Mouse (Mus musculus) forebrain, postnatal 0 days (tissue): ENCODE results near the gene Yipf4. TPM values are rescaled to one million over a fixed set of nuclear protein-coding genes. Genes with fewer than 3 reads are reported as not detected.

Source experiments
- ATAC-seq: fragments of 200-750 bp; cut with Nextera tagmentation; 2 replicates; pipeline ENCODE4 v1.8.0; 2017; ENCODE audit warnings: mild to moderate bottlenecking, moderate library complexity
- DNase-seq: peaks from one replicate; pipeline ENCODE4 v3.0.0-alpha.2; 2015
- H3K27ac ChIP-seq: fragments of 300-500 bp; sonication (generic); 2 replicates; pipeline ENCODE4 v1.5.1; 2014; ENCODE audit warnings: low read depth, mild to moderate bottlenecking, antibody characterized with exemption, low read length, moderate library complexity, mixed read lengths
- H3K27me3 ChIP-seq: fragments of 300-500 bp; sonication (generic); 2 replicates; pipeline ENCODE4 v1.6.1; 2014; ENCODE audit warnings: mild to moderate bottlenecking, low read length, mixed read lengths; ENCODE audit not compliant: insufficient read depth
- H3K36me3 ChIP-seq: fragments of 300-500 bp; sonication (generic); 2 replicates; pipeline ENCODE4 v1.6.1; 2014; ENCODE audit warnings: mild to moderate bottlenecking, moderate library complexity; ENCODE audit not compliant: insufficient read depth
- H3K4me1 ChIP-seq: fragments of 300-500 bp; sonication (generic); 2 replicates; pipeline ENCODE4 v1.6.1; 2014; ENCODE audit warnings: antibody characterized with exemption; ENCODE audit not compliant: insufficient read depth
- H3K4me2 ChIP-seq: fragments of 300-500 bp; sonication (generic); 2 replicates; pipeline ENCODE4 v1.6.1; 2014; ENCODE audit warnings: low read depth, mild to moderate bottlenecking, moderate library complexity
- H3K4me3 ChIP-seq: fragments of 300-500 bp; sonication (generic); 2 replicates; pipeline ENCODE4 v1.5.1; 2014; ENCODE audit warnings: low read depth, low read length, mixed read lengths
- H3K9ac ChIP-seq: fragments of 300-500 bp; sonication (generic); 2 replicates; pipeline ENCODE4 v1.6.1; 2014; ENCODE audit warnings: mild to moderate bottlenecking
- H3K9me3 ChIP-seq: fragments of 300-500 bp; sonication (generic); 2 replicates; pipeline ENCODE4 v1.6.1; 2016; ENCODE audit warnings: low read length
- CTCF ChIP-seq: sonication (generic); IDR thresholded peaks from 2 replicates; pipeline ENCODE4 v1.5.1; 2016; ENCODE audit warnings: antibody characterized with exemption, control low read depth, low read depth
- whole genome bisulfite sequencing: fragments of 180-500 bp; shearing (Covaris S2); extraction: QIAGEN DNeasy Blood & Tissue Kit; methylation state at CpG from one replicate; pipeline ENCODE4 v1.1.7; 2014; 5-methylcytosine and 5-hydroxymethylcytosine counted together
- polyA plus RNA-seq: library from polyadenylated mRNA; unstranded; fragments of >200 nt; fragmentation: Nextera tagmentation; extraction: Ambion mirVana; gene quantifications from 2 replicates; pipeline ENCODE4 v1.2.1, GENCODE M21; 2015
- total RNA-seq: library from RNA; depleted of rRNA; stranded (reverse); fragments of >200 nt; gene quantifications from 2 replicates; pipeline ENCODE4 v1.2.3, GENCODE M21; 2014

Yipf4 gene
- total and polyA plus RNA-seq, 2 experiments from 2014 or later = 50.7 to 52.3 TPM

DNA sequence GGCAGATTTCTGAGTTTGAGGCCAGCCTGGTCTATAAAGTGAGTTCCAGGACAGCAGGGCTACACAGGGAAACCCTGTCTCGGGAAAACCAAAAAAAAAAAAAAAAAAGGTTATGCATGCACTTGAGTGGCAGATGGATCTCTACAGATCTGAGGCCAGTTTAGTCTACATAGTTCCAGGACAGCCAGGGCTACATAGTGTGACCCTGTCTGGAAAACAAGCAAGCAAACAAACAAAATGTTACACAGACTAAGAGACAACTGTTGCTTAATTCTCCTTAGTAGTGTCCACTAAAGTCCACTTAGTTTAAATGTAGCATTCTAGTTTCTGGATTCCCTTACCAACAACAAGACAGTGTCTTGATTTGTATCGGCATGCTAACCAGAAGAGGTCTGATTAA is 36.8 kb downstream of the Yipf4 start:
- Histone ChIP-seq H3K27ac (no peak overlapping the region), H3K9ac (no peak overlapping the region), H3K4me3 (no peak overlapping the region), H3K36me3 (no peaks in the 10 kb centered on the region), H3K4me2 (no peak overlapping the region), H3K4me1 (peaks cover 4% of the 10 kb centered on the region; the same call in 1 of the 2 replicates), H3K27me3 (no peaks in the 10 kb centered on the region), H3K9me3 (no peaks in the 10 kb centered on the region)
- WGBS = 94% methylated on average over 2 of the region's 2 CpGs
- TF ChIP-seq CTCF = no peak
- DNase-seq = no peak
- ATAC-seq = no peak

GRCm38 (mm10) chr17:74526806-74527653 is 37.7 kb downstream of the Yipf4 start:
- Histone ChIP-seq H3K27me3 (no peaks in the 10 kb centered on the region), H3K9ac (peak overlapping the region; percentile 64), H3K36me3 (no peaks in the 10 kb centered on the region), H3K4me2 (peak overlapping the region; percentile 65), H3K27ac (peak overlapping the region; percentile 97), H3K4me1 (peaks cover 4% of the 10 kb centered on the region; the same call in 1 of the 2 replicates), H3K9me3 (no peaks in the 10 kb centered on the region), H3K4me3 (peak overlapping the region; percentile 71)
- TF ChIP-seq CTCF = no peak
- ATAC-seq (no peak), DNase-seq (peak; percentile 6)
- WGBS = 76% methylated on average over 9 of the region's 9 CpGs

- Histone ChIP-seq H3K4me2 (peak within 1 kb of the TSS; percentile 80), H3K9me3 (no peaks in the 10 kb centered on the region), H3K27ac (peak within 1 kb of the TSS; percentile 97), H3K36me3 (no peaks in the 10 kb centered on the region), H3K27me3 (no peaks in the 10 kb centered on the region), H3K4me3 (peak within 1 kb of the TSS; percentile 71), H3K4me1 (peaks cover 4% of the 10 kb centered on the region; the same call in 1 of the 2 replicates), H3K9ac (peak within 1 kb of the TSS; percentile 90)
- DNase-seq (peak; percentile 100), ATAC-seq (peak; percentile 95)
- 2% methylated on average over 61 of the region's 71 CpGs for WGBS
- 0 out of 2 replicates have a peak, but pooled peaks have one; percentile 31 for TF ChIP-seq CTCF
Observed at GRCm38 (mm10) chr17:74527729-74528607, 38.7 kb downstream of the Yipf4 start, which contains the start of gene Birc6. Gene Birc6, plus strand, starts transcription at chr17:74528295.

DNA sequence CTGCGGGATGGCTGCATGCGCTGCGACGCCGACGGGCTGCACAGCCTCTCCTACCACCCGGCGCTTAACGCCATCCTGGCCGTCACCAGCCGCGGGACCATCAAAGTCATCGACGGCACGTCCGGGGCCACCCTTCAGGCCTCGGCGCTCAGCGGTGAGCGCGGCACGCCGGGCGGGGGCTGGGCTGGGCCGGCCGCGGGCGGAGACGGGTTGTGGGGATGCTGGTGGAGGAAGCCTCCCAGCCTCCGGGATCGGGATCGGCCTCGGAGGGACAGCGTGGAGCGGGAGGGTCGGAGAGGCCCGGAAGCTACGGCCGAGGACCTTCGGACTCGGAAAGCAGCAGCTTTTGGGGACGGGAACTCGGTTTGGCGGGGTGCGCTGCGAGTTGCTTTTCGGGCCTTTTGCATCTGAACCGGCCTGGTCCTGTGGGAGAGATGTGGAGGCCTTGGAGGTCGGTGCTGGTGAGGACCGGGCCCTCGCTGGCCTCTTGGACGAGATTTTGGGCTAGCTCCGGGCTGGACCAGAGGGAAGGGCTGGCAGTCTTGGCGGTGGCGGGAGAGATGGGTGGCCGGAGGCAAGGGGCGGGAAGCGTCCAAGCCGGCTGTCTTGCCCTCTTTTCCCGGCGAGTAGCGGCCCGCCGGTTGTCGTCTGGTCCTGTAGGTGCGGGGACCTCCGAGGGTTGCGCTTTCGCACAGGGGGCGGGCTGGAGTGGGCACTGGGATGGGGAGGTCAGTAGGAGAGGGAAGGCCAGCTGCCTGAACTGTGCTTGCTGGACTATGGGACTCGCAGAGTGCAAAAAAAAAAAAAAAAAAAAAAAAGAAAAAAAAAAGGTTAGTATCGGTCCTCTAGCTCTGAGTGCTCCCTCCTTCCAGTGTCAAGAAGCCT is 39.6 kb downstream of the Yipf4 start:
- Histone ChIP-seq H3K27me3 (no peaks in the 10 kb centered on the region), H3K4me1 (peaks cover 4% of the 10 kb centered on the region; the same call in 1 of the 2 replicates), H3K4me3 (peak overlapping the region; percentile 71), H3K27ac (peak overlapping the region; percentile 97), H3K9me3 (no peaks in the 10 kb centered on the region), H3K36me3 (no peaks in the 10 kb centered on the region), H3K9ac (peak overlapping the region; percentile 90), H3K4me2 (peak overlapping the region; percentile 80)
- no peak for TF ChIP-seq CTCF
- under 1% methylated on average over 70 of the region's 72 CpGs for WGBS
- peak; percentile 32 for ATAC-seq
- DNase-seq = no peak

- H3K4me1 ChIP-seq = peaks cover 4% of the 10 kb centered on the region; the same call in 1 of the 2 replicates
- H3K36me3 ChIP-seq = no peaks in the 10 kb centered on the region
- no peaks in the 10 kb centered on the region for H3K9me3 ChIP-seq
- H3K9ac ChIP-seq = peak overlapping the region; percentile 90
- H3K4me2 ChIP-seq = peak overlapping the region; percentile 80
- ATAC-seq = no peak
- peak overlapping the region; percentile 71 for H3K4me3 ChIP-seq
- 13% methylated on average over 3 of the region's 3 CpGs for whole genome bisulfite sequencing
- no peak for DNase-seq
- H3K27me3 ChIP-seq = no peaks in the 10 kb centered on the region
- no peak for TF ChIP-seq CTCF
- H3K27ac ChIP-seq = peak overlapping the region; percentile 97; the same call in 1 of the 2 replicates
Observed at GRCm38 (mm10) chr17:74529533-74529824, 40.2 kb downstream of the Yipf4 start.

GRCm38 (mm10) chr17:74534971-74535370 is 45.7 kb downstream of the Yipf4 start:
- Histone ChIP-seq H3K9ac (no peak overlapping the region), H3K27ac (no peak overlapping the region), H3K27me3 (no peaks in the 10 kb centered on the region), H3K4me1 (peaks cover 2% of the 10 kb centered on the region; the same call in 1 of the 2 replicates), H3K9me3 (no peaks in the 10 kb centered on the region), H3K4me2 (no peak overlapping the region), H3K36me3 (no peaks in the 10 kb centered on the region), H3K4me3 (no peak overlapping the region)
- no peak for ATAC-seq
- DNase-seq = no peak
- no peak for TF ChIP-seq CTCF
- 96% methylated on average over 4 of the region's 4 CpGs for WGBS
